Comparison of ENCODE assay signal across 8 mouse cellular contexts in genomic region chr11:76456897-76457296, GRCm38 (mm10). TPM values are rescaled to one million over a fixed set of nuclear protein-coding genes. Genes with fewer than 3 reads are reported as not detected.
DNase-seq lines count a peak whose midpoint lies in the region; ATAC-seq lines count a peak whose summit lies in the region.

No protein-coding gene starts in this region.

- WGBS in hindbrain, embryonic 14.5 days: 59% methylated on average over 10 of the region's 10 CpGs
- WGBS in hindbrain, embryonic 11.5 days: 68% methylated on average over 10 of the region's 10 CpGs
- WGBS in midbrain, embryonic 14.5 days: 79% methylated on average over 10 of the region's 10 CpGs

- peak overlapping the region; percentile 32 for H3K27ac ChIP-seq in hindbrain, embryonic 14.5 days
- no peak overlapping the region for H3K27ac ChIP-seq in hindbrain, embryonic 11.5 days (ENCODE audit: low read depth, low read length)
- H3K27ac ChIP-seq in midbrain, embryonic 14.5 days (replicated peaks; ENCODE audit: low read depth, low read length): peak overlapping the region; percentile 49; the same call in 1 of the 2 replicates

- peaks cover 14% of the 10 kb centered on the region; the same call in 1 of the 2 replicates for H3K4me1 ChIP-seq in hindbrain, embryonic 14.5 days (replicated peaks; ENCODE audit: control insufficient read depth, insufficient read depth, low read length)
- 0 out of 2 replicates have a peak, but pooled peaks cover 4% of the 10 kb centered on the region for H3K4me1 ChIP-seq in hindbrain, embryonic 11.5 days (replicated peaks; ENCODE audit: control insufficient read depth, insufficient read depth, low read length)
- H3K4me1 ChIP-seq in midbrain, embryonic 14.5 days (ENCODE audit: control insufficient read depth, insufficient read depth, low read length): no peaks in the 10 kb centered on the region

- H3K9ac ChIP-seq in hindbrain, embryonic 14.5 days: no peak overlapping the region
- no peak overlapping the region for H3K9ac ChIP-seq in hindbrain, embryonic 11.5 days (ENCODE audit: low read depth, low read length)
- H3K9ac ChIP-seq in midbrain, embryonic 14.5 days (replicated peaks; ENCODE audit: low read length): no peak overlapping the region

- no peak overlapping the region for H3K4me2 ChIP-seq in hindbrain, embryonic 14.5 days (replicated peaks)
- no peak overlapping the region for H3K4me2 ChIP-seq in hindbrain, embryonic 11.5 days (replicated peaks; ENCODE audit: low read depth, low read length)
- H3K4me2 ChIP-seq in midbrain, embryonic 14.5 days (ENCODE audit: low read length): no peak overlapping the region

- H3K4me3 ChIP-seq in hindbrain, embryonic 14.5 days (replicated peaks; ENCODE audit: low read length): no peak overlapping the region
- no peak overlapping the region for H3K4me3 ChIP-seq in hindbrain, embryonic 11.5 days (ENCODE audit: low read depth, low read length)
- no peak overlapping the region for H3K4me3 ChIP-seq in midbrain, embryonic 14.5 days (replicated peaks; ENCODE audit: low read depth, low read length)

- peaks cover 95% of the 10 kb centered on the region for H3K36me3 ChIP-seq in hindbrain, embryonic 14.5 days (replicated peaks; ENCODE audit: control insufficient read depth, insufficient read depth)
- peaks cover 8% of the 10 kb centered on the region; the same call in 1 of the 2 replicates for H3K36me3 ChIP-seq in hindbrain, embryonic 11.5 days (ENCODE audit: control insufficient read depth, insufficient read depth, low read length)
- H3K36me3 ChIP-seq in midbrain, embryonic 14.5 days (ENCODE audit: control insufficient read depth, insufficient read depth, low read length): peaks cover 92% of the 10 kb centered on the region

- H3K27me3 ChIP-seq in hindbrain, embryonic 14.5 days (ENCODE audit: control insufficient read depth, insufficient read depth, low read length): no peaks in the 10 kb centered on the region
- no peaks in the 10 kb centered on the region for H3K27me3 ChIP-seq in hindbrain, embryonic 11.5 days (ENCODE audit: control insufficient read depth, insufficient read depth, low read length)
- no peaks in the 10 kb centered on the region for H3K27me3 ChIP-seq in midbrain, embryonic 14.5 days (ENCODE audit: control insufficient read depth, insufficient read depth, low read length)

- no peak for DNase-seq in hindbrain, embryonic 14.5 days (ENCODE audit: low spot score)
- DNase-seq in hindbrain, embryonic 11.5 days (ENCODE audit: low spot score): no peak
- DNase-seq in A20 (ENCODE audit: low read depth, low spot score): peak; percentile 22
- no peak for DNase-seq in midbrain, embryonic 14.5 days
- no peak for DNase-seq in cerebellum, adult 18-20 months
- DNase-seq in kidney, postnatal 36 days: no peak

- no peak for ATAC-seq in hindbrain, embryonic 14.5 days (ENCODE audit: low FRiP score)
- no peak for ATAC-seq in hindbrain, embryonic 11.5 days (ENCODE audit: low FRiP score)
- peak; percentile 71 for ATAC-seq in activated CD4-positive, CD25-positive, alpha-beta regulatory T cell, adult 4 months
- no peak for ATAC-seq in midbrain, embryonic 14.5 days (ENCODE audit: low FRiP score, low TSS enrichment)
- ATAC-seq in erythroblast, adult 5-6 weeks (replicated peaks; ENCODE audit: low FRiP score, poor library complexity, severe bottlenecking): no peak

- no peaks in the 10 kb centered on the region for H3K9me3 ChIP-seq in hindbrain, embryonic 14.5 days (ENCODE audit: control insufficient read depth, low read length)
- no peaks in the 10 kb centered on the region for H3K9me3 ChIP-seq in hindbrain, embryonic 11.5 days (ENCODE audit: control insufficient read depth, low read length)
- H3K9me3 ChIP-seq in midbrain, embryonic 14.5 days (ENCODE audit: control insufficient read depth, low read length): no peaks in the 10 kb centered on the region

RNA-seq across cellular contexts. Expression of gene Timm22, which starts 50.1 kb away (rescaled TPM):
- 110 TPM in 2 replicates for polyA plus RNA-seq in hindbrain, embryonic 14.5 days (2014; fragmentation: Nextera tagmentation; extraction: Ambion mirVana)
- 113 and 116 TPM in 2 replicates for polyA plus RNA-seq in hindbrain, embryonic 11.5 days (2014; fragmentation: Nextera tagmentation; extraction: Ambion mirVana)
- 10 to 100 TPM; 52.1 to 72.8 TPM for polyA plus RNA-seq in activated CD4-positive, CD25-positive, alpha-beta regulatory T cell, adult 4 months (2017; shearing (Covaris generic))
- polyA plus RNA-seq in midbrain, embryonic 14.5 days (2014; fragmentation: Nextera tagmentation; extraction: Ambion mirVana): 111 and 120 TPM in 2 replicates
- 5.4 and 6.3 TPM in 2 replicates for total RNA-seq in erythroblast, adult 5-6 weeks (2015; ENCODE audit: low replicate concordance)
- total RNA-seq in erythroblast, adult 5-6 weeks (2017; ENCODE audit: low replicate concordance): 1.6 and 1.7 TPM in 2 replicates

RNA-seq across cellular contexts. Expression of gene Nxn, which starts 58.0 kb away (rescaled TPM):
- 32.0 and 36.0 TPM in 2 replicates for polyA plus RNA-seq in hindbrain, embryonic 14.5 days (2014; fragmentation: Nextera tagmentation; extraction: Ambion mirVana)
- 40.0 and 45.2 TPM in 2 replicates for polyA plus RNA-seq in hindbrain, embryonic 11.5 days (2014; fragmentation: Nextera tagmentation; extraction: Ambion mirVana)
- 1 to 10 TPM in 1 of 2 experiments, under 1 TPM in 1; 0.71 to 1.8 TPM for polyA plus RNA-seq in activated CD4-positive, CD25-positive, alpha-beta regulatory T cell, adult 4 months (2017; shearing (Covaris generic))
- 21.9 and 28.2 TPM in 2 replicates for polyA plus RNA-seq in midbrain, embryonic 14.5 days (2014; fragmentation: Nextera tagmentation; extraction: Ambion mirVana)
- total RNA-seq in erythroblast, adult 5-6 weeks (2015; ENCODE audit: low replicate concordance): 5.0 and 9.0 TPM in 2 replicates
- 3.2 and 3.7 TPM in 2 replicates for total RNA-seq in erythroblast, adult 5-6 weeks (2017; ENCODE audit: low replicate concordance)
